Mouse (Mus musculus) limb, embryonic 14.5 days (tissue): Measurements from ENCODE around the gene Ndrg3. TPM values are rescaled to one million over a fixed set of nuclear protein-coding genes. Genes with fewer than 3 reads are reported as not detected.

Source experiments
- ATAC-seq: fragments of 200-750 bp; cut with Nextera tagmentation; 2 replicates; pipeline ENCODE4 v1.8.0; 2017; ENCODE audit warnings: low read depth, moderate number of reproducible peaks, moderate TSS enrichment; ENCODE audit not compliant: low FRiP score
- DNase-seq: peaks from one replicate; pipeline ENCODE4 v3.0.0-alpha.2; 2015; ENCODE audit warnings: low spot score
- H3K27ac ChIP-seq: fragments of 300-500 bp; sonication (generic); replicated peaks from 2 replicates; pipeline ENCODE4 v1.5.1; 2014; ENCODE audit warnings: low read depth, mild to moderate bottlenecking, low read length, moderate library complexity, mixed read lengths
- H3K27me3 ChIP-seq: fragments of 300-500 bp; sonication (generic); 2 replicates; pipeline ENCODE4 v1.6.1; 2014; ENCODE audit warnings: low read length, mixed read lengths; ENCODE audit not compliant: control insufficient read depth, insufficient read depth
- H3K36me3 ChIP-seq: fragments of 300-500 bp; sonication (generic); 2 replicates; pipeline ENCODE4 v1.6.1; 2014; ENCODE audit warnings: mild to moderate bottlenecking, low read length, moderate library complexity, mixed read lengths; ENCODE audit not compliant: control insufficient read depth, insufficient read depth
- H3K4me1 ChIP-seq: fragments of 300-500 bp; sonication (generic); 2 replicates; pipeline ENCODE4 v1.6.1; 2014; ENCODE audit warnings: antibody characterized with exemption, low read length, mixed read lengths; ENCODE audit not compliant: control insufficient read depth, insufficient read depth
- H3K4me2 ChIP-seq: fragments of 300-500 bp; sonication (generic); replicated peaks from 2 replicates; pipeline ENCODE4 v1.6.1; 2014; ENCODE audit warnings: low read depth, mild to moderate bottlenecking, low read length, moderate library complexity; ENCODE audit not compliant: severe bottlenecking
- H3K4me3 ChIP-seq: fragments of 300-500 bp; sonication (generic); replicated peaks from 2 replicates; pipeline ENCODE4 v1.5.1; 2014; ENCODE audit warnings: low read length
- H3K9ac ChIP-seq: fragments of 300-500 bp; sonication (generic); 2 replicates; pipeline ENCODE4 v1.6.1; 2014; ENCODE audit warnings: mild to moderate bottlenecking, low read depth, low read length, moderate library complexity; ENCODE audit not compliant: severe bottlenecking
- H3K9me3 ChIP-seq: fragments of 300-500 bp; sonication (generic); 2 replicates; pipeline ENCODE4 v1.6.1; 2016; ENCODE audit warnings: low read length; ENCODE audit not compliant: control insufficient read depth
- POLR2A ChIP-seq: fragments of 200-500 bp; IDR thresholded peaks from 2 replicates; pipeline ENCODE4 v1.8.0; 2012; ENCODE audit warnings: inconsistent platforms, mild to moderate bottlenecking, moderate library complexity, borderline replicate concordance; ENCODE audit not compliant: insufficient read depth, insufficient read length; ENCODE audit errors: extremely low read depth
- WGBS: fragments of 180-500 bp; shearing (Covaris S2); extraction: QIAGEN DNeasy Blood & Tissue Kit; methylation state at CpG from one replicate; pipeline ENCODE4 v1.1.7; 2014; 5-methylcytosine and 5-hydroxymethylcytosine counted together
- polyA plus RNA-seq, 2 experiments: library from polyadenylated mRNA; depleted of rRNA in 1 of 2; stranded (reverse) in 1 of 2; unstranded in 1 of 2; fragments of >200 nt; fragmentation: Nextera tagmentation in 1 of 2; extraction: Ambion mirVana in 1 of 2; gene quantifications; 2 replicates each; pipeline versions ENCODE4 v1.2.1 to v1.2.3; 2012 to 2014

Ndrg3 gene
- polyA plus RNA-seq, 2 experiments = 44.1 to 64.6 TPM

- 87% methylated on average over 6 of the region's 6 CpGs for WGBS
These were observed 24.5 kb downstream of the Ndrg3 start for GRCm38 (mm10) chr2:156967388-156967787.

GRCm38 (mm10) chr2:156963891-156964290 is 28.0 kb downstream of the Ndrg3 start:
- Histone ChIP-seq H3K9ac (no peak overlapping the region), H3K27me3 (no peaks in the 10 kb centered on the region), H3K4me1 (no peaks in the 10 kb centered on the region), H3K4me2 (no peak overlapping the region), H3K9me3 (no peaks in the 10 kb centered on the region), H3K4me3 (no peak overlapping the region), H3K27ac (no peak overlapping the region), H3K36me3 (no peaks in the 10 kb centered on the region)
- 89% methylated on average over 7 of the region's 7 CpGs for WGBS
- ATAC-seq = no peak
- DNase-seq = no peak
- no peak for TF ChIP-seq POLR2A

More at GRCm38 (mm10) chr2:156967388-156967787, 24.5 kb downstream of the Ndrg3 start:
- ATAC-seq = no peak
- no peak overlapping the region for H3K4me3 ChIP-seq
- TF ChIP-seq POLR2A = no peak
- H3K9ac ChIP-seq = no peak overlapping the region
- no peak for DNase-seq
- H3K4me1 ChIP-seq = no peaks in the 10 kb centered on the region
- H3K27me3 ChIP-seq = no peaks in the 10 kb centered on the region
- no peak overlapping the region for H3K27ac ChIP-seq
- no peaks in the 10 kb centered on the region for H3K9me3 ChIP-seq
- no peak overlapping the region for H3K4me2 ChIP-seq
- H3K36me3 ChIP-seq = no peaks in the 10 kb centered on the region

- Histone ChIP-seq H3K4me3 (no peak overlapping the region), H3K4me2 (no peak overlapping the region), H3K27ac (no peak overlapping the region), H3K9ac (no peak overlapping the region), H3K36me3 (0 out of 2 replicates have a peak, but pooled peaks cover 6% of the 10 kb centered on the region), H3K9me3 (no peaks in the 10 kb centered on the region), H3K4me1 (no peaks in the 10 kb centered on the region), H3K27me3 (no peaks in the 10 kb centered on the region)
- ATAC-seq (no peak), DNase-seq (no peak)
- TF ChIP-seq POLR2A = no peak
- 79% methylated on average over 9 of the region's 9 CpGs for WGBS
These were observed 33.2 kb downstream of the Ndrg3 start for GRCm38 (mm10) chr2:156958496-156959252.

GRCm38 (mm10) chr2:156957035-156957434 is 34.8 kb downstream of the Ndrg3 start:
- WGBS = 83% methylated on average over 2 of the region's 2 CpGs
- Histone ChIP-seq H3K36me3 (0 out of 2 replicates have a peak, but pooled peaks cover 6% of the 10 kb centered on the region), H3K27ac (no peak overlapping the region), H3K9me3 (no peaks in the 10 kb centered on the region), H3K27me3 (no peaks in the 10 kb centered on the region), H3K4me2 (no peak overlapping the region), H3K4me3 (no peak overlapping the region), H3K4me1 (no peaks in the 10 kb centered on the region), H3K9ac (no peak overlapping the region)
- no peak for TF ChIP-seq POLR2A
- ATAC-seq (no peak), DNase-seq (no peak)

- DNase-seq (no peak), ATAC-seq (no peak)
- no peaks in the 10 kb centered on the region for H3K9me3 ChIP-seq
- 67% methylated on average over 7 of the region's 7 CpGs for WGBS
- TF ChIP-seq POLR2A = no peak
- no peak overlapping the region for H3K9ac ChIP-seq
- H3K36me3 ChIP-seq = 0 out of 2 replicates have a peak, but pooled peaks cover 6% of the 10 kb centered on the region
- H3K4me2 ChIP-seq = no peak overlapping the region
- H3K4me1 ChIP-seq = no peaks in the 10 kb centered on the region
- no peak overlapping the region for H3K27ac ChIP-seq
- H3K4me3 ChIP-seq = no peak overlapping the region
- H3K27me3 ChIP-seq = no peaks in the 10 kb centered on the region
These were observed 35.5 kb downstream of the Ndrg3 start for GRCm38 (mm10) chr2:156956306-156956705.
